Mouse (Mus musculus): ENCODE results near the gene Igfbpl1. TPM values are rescaled to one million over a fixed set of nuclear protein-coding genes. Genes with fewer than 3 reads are reported as not detected.

Igfbpl1 gene
- polyA plus RNA-seq, 1 experiment = 0.25 TPM

GRCm38 (mm10) chr4:45769791-45770637 lies 56.7 kb downstream of the Igfbpl1 start:
- Histone ChIP-seq H3K4me1 (ENCODE audit: control insufficient read depth, insufficient read depth, low read length) (no peaks in the 10 kb centered on the region), H3K36me3 (ENCODE audit: control insufficient read depth, insufficient read depth, low read length) (no peaks in the 10 kb centered on the region), H3K27ac (ENCODE audit: control insufficient read depth, insufficient read depth, low read depth, low read length) (no peak overlapping the region), H3K4me3 (ENCODE audit: control insufficient read depth, low read depth, low read length) (no peak overlapping the region), H3K27me3 (ENCODE audit: control insufficient read depth, insufficient read depth, low read length) (no peaks in the 10 kb centered on the region)
- TF ChIP-seq POLR2A (IDR thresholded peaks at IDR 0.05; ENCODE audit: control insufficient read depth, low read depth, low read length) = no peak
- no peak for TF ChIP-seq CTCF (IDR thresholded peaks at IDR 0.05; ENCODE audit: control insufficient read depth, insufficient read depth, insufficient replicate concordance, low read depth, low read length)

- Histone ChIP-seq H3K4me1 (ENCODE audit: control insufficient read depth, insufficient read depth, low read length) (no peaks in the 10 kb centered on the region), H3K27ac (ENCODE audit: control insufficient read depth, insufficient read depth, low read depth, low read length) (no peak overlapping the region)
These were observed 57.6 kb downstream of the Igfbpl1 start for GRCm38 (mm10) chr4:45769141-45769540.

GRCm38 (mm10) chr4:45767891-45768558 lies 58.7 kb downstream of the Igfbpl1 start:
- Histone ChIP-seq H3K27me3 (ENCODE audit: control insufficient read depth, insufficient read depth, low read length) (no peaks in the 10 kb centered on the region), H3K4me3 (ENCODE audit: control insufficient read depth, low read depth, low read length) (no peak overlapping the region), H3K4me1 (ENCODE audit: control insufficient read depth, insufficient read depth, low read length) (no peaks in the 10 kb centered on the region), H3K36me3 (ENCODE audit: control insufficient read depth, insufficient read depth, low read length) (no peaks in the 10 kb centered on the region), H3K27ac (ENCODE audit: control insufficient read depth, insufficient read depth, low read depth, low read length) (no peak overlapping the region)
- TF ChIP-seq CTCF (IDR thresholded peaks at IDR 0.05; ENCODE audit: control insufficient read depth, insufficient read depth, insufficient replicate concordance, low read depth, low read length) (no peak), POLR2A (IDR thresholded peaks at IDR 0.05; ENCODE audit: control insufficient read depth, low read depth, low read length) (no peak)

More at GRCm38 (mm10) chr4:45769141-45769540, 57.6 kb downstream of the Igfbpl1 start:
- Histone ChIP-seq H3K36me3 (ENCODE audit: control insufficient read depth, insufficient read depth, low read length) (no peaks in the 10 kb centered on the region), H3K4me3 (ENCODE audit: control insufficient read depth, low read depth, low read length) (no peak overlapping the region), H3K27me3 (ENCODE audit: control insufficient read depth, insufficient read depth, low read length) (no peaks in the 10 kb centered on the region)
- TF ChIP-seq POLR2A (IDR thresholded peaks at IDR 0.05; ENCODE audit: control insufficient read depth, low read depth, low read length) = no peak
- no peak for TF ChIP-seq CTCF (IDR thresholded peaks at IDR 0.05; ENCODE audit: control insufficient read depth, insufficient read depth, insufficient replicate concordance, low read depth, low read length)

- Histone ChIP-seq H3K27ac (ENCODE audit: control insufficient read depth, insufficient read depth, low read depth, low read length) (no peak overlapping the region), H3K4me3 (ENCODE audit: control insufficient read depth, low read depth, low read length) (no peak overlapping the region), H3K4me1 (ENCODE audit: control insufficient read depth, insufficient read depth, low read length) (no peaks in the 10 kb centered on the region), H3K27me3 (ENCODE audit: control insufficient read depth, insufficient read depth, low read length) (no peaks in the 10 kb centered on the region), H3K36me3 (ENCODE audit: control insufficient read depth, insufficient read depth, low read length) (no peaks in the 10 kb centered on the region)
- TF ChIP-seq POLR2A (IDR thresholded peaks at IDR 0.05; ENCODE audit: control insufficient read depth, low read depth, low read length) (no peak), CTCF (IDR thresholded peaks at IDR 0.05; ENCODE audit: control insufficient read depth, insufficient read depth, insufficient replicate concordance, low read depth, low read length) (no peak)
These were observed 59.9 kb downstream of the Igfbpl1 start for GRCm38 (mm10) chr4:45766774-45767173.

- Histone ChIP-seq H3K4me3 (ENCODE audit: control insufficient read depth, low read depth, low read length) (no peak overlapping the region), H3K27ac (ENCODE audit: control insufficient read depth, insufficient read depth, low read depth, low read length) (no peak overlapping the region; the same call in 1 of the 2 replicates), H3K27me3 (ENCODE audit: control insufficient read depth, insufficient read depth, low read length) (no peaks in the 10 kb centered on the region), H3K36me3 (ENCODE audit: control insufficient read depth, insufficient read depth, low read length) (no peaks in the 10 kb centered on the region), H3K4me1 (ENCODE audit: control insufficient read depth, insufficient read depth, low read length) (no peaks in the 10 kb centered on the region)
- no peak for TF ChIP-seq CTCF (IDR thresholded peaks at IDR 0.05; ENCODE audit: control insufficient read depth, insufficient read depth, insufficient replicate concordance, low read depth, low read length)
- TF ChIP-seq POLR2A (IDR thresholded peaks at IDR 0.05; ENCODE audit: control insufficient read depth, low read depth, low read length) = no peak
These were observed 61.0 kb downstream of the Igfbpl1 start for GRCm38 (mm10) chr4:45765565-45766201.

- Histone ChIP-seq H3K4me1 (ENCODE audit: control insufficient read depth, insufficient read depth, low read length) (no peaks in the 10 kb centered on the region), H3K36me3 (ENCODE audit: control insufficient read depth, insufficient read depth, low read length) (no peaks in the 10 kb centered on the region), H3K27me3 (ENCODE audit: control insufficient read depth, insufficient read depth, low read length) (no peaks in the 10 kb centered on the region), H3K27ac (ENCODE audit: control insufficient read depth, insufficient read depth, low read depth, low read length) (no peak overlapping the region; the same call in 1 of the 2 replicates), H3K4me3 (ENCODE audit: control insufficient read depth, low read depth, low read length) (no peak overlapping the region)
- no peak for TF ChIP-seq CTCF (IDR thresholded peaks at IDR 0.05; ENCODE audit: control insufficient read depth, insufficient read depth, insufficient replicate concordance, low read depth, low read length)
- TF ChIP-seq POLR2A (IDR thresholded peaks at IDR 0.05; ENCODE audit: control insufficient read depth, low read depth, low read length) = 0 out of 2 replicates have a peak, but pooled peaks have one; percentile 25
These were observed 61.6 kb downstream of the Igfbpl1 start for GRCm38 (mm10) chr4:45765121-45765564.

GRCm38 (mm10) chr4:45764141-45764494 lies 62.6 kb downstream of the Igfbpl1 start:
- peak overlapping the region; percentile 32 for H3K27ac ChIP-seq (ENCODE audit: control insufficient read depth, insufficient read depth, low read depth, low read length)
- no peaks in the 10 kb centered on the region for H3K4me1 ChIP-seq (ENCODE audit: control insufficient read depth, insufficient read depth, low read length)
- no peaks in the 10 kb centered on the region for H3K27me3 ChIP-seq (ENCODE audit: control insufficient read depth, insufficient read depth, low read length)
- H3K4me3 ChIP-seq (ENCODE audit: control insufficient read depth, low read depth, low read length) = no peak overlapping the region
- TF ChIP-seq CTCF (IDR thresholded peaks at IDR 0.05; ENCODE audit: control insufficient read depth, insufficient read depth, insufficient replicate concordance, low read depth, low read length) = no peak
- TF ChIP-seq POLR2A (IDR thresholded peaks at IDR 0.05; ENCODE audit: control insufficient read depth, low read depth, low read length) = no peak
- H3K36me3 ChIP-seq (ENCODE audit: control insufficient read depth, insufficient read depth, low read length) = no peaks in the 10 kb centered on the region

Measured in testis, adult 2 months (tissue).